Mouse (Mus musculus) adrenal gland, postnatal 14 days (tissue): ENCODE measurements at regions not wholly inside any gene's neighbourhood (a gene's known extent, or its start where the extent isn't known, plus 50 kb on each side); places are given as distances from the start of the nearest gene placed in this dataset.

Source experiments
- DNase-seq: peaks from one replicate; pipeline ENCODE4 v3.0.0; 2021; ENCODE audit warnings: mixed read lengths

DNA sequence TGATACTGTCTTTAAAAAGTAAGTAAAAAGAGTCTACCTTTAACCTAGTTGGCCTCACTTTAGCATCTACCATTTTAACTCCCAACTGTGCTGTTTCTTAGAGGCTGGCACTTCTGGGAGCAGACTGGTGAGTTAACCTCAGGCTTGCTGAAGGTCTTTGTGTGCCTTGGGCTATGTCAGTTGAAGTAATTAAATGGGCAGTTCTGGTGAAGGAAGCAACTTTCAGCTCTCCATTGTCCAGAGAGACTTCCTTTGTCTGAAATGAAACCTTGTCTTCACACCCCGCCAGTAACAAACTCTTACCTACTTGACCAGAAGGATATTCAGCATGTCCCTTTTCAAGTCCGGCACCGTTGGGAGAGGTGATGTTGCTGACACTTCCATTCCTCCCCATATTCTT, 55.5 kb downstream of the Zfp281 start:
- no peak for DNase-seq

DNA sequence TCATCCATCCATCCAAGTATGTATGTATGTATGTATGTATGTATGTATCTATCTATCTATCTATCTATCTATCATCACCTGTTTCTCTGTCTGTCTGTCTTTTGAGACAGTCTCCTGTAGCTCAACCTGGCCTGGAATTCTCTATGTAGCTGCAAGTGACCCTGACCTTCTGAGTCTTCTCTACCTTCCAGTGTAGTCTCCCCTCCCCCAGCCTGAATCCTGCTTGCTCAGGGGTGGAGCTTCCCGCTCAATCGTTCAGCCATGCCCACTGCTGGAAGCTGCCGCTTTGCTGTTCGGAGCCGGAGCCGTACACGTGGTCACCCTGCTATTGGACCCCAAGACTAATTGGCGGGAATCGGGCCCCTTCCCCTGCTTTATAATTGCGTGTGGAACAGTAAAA, 57.6 kb downstream of the Zfp281 start:
- DNase-seq, result peak; percentile 44

DNA sequence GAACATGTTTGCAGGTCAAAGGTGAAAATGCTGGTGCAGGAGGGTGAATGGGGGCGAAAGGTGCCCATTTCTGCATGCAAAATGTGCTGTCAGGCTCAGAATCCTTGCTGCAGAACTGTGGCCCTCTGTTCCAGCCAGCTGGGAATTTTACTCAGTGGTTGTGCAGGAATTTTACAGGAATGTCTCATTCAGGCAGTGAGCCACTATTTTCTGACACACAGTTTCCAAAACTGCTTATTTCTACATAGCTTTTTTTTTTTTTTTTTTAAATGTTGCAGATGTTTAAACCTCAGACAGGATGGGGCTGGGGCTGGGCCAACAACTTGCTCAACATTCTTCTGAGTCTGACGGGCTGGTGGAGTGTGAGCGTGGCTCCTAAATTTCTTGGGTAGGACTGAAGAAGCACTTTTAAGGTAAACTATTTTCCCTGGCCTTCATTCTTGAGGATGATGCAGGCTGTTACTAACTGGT, 58.4 kb downstream of the Zfp281 start:
- peak; percentile 84 for DNase-seq

DNA sequence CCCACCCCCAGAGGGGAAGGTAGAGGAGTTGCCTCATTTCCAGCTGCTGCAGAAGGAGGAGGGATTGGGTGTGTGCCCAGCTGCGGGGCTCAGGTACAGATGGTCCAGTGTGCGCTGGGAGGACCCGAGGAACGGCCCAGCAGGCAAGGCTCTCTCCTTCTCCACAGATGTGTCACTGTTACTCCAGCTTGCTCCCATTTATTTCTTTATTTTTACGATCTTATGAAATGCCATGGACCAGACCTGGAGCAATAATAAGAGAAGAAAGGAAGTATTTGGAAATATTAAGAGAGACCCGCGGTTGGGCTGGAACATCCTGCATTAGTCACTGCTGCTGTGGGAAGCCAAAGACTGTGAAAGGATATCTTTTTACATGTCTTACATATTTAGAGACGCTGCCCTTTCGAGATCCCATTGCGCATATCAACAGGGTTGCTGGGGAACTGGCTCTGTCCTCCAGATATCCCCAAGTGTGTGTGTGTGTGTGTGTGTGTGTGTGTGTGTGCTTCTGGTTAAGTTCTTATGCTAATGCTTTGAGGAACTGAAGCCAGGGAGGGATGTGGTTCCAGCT, 58.9 kb downstream of the Zfp281 start:
- DNase-seq, result no peak

DNA sequence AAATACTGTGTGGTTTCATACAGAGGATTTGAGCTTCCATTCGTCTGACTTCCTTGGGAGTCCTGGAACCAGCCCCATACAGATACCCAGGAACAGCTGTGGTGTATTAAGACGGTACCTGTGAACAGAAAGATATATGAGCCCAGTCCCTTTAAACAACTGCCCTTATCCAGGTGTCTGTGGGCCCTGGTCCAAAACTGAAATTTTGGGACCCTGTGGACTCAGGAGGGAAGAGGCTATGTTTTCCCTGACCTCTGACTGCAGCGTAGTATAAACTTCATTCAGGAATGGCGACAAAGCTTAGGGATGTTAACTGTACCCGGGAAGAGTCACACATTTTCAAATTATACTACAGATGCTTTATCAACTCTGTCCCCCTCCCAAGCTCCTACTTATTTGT, 59.8 kb downstream of the Zfp281 start:
- no peak for DNase-seq

DNA sequence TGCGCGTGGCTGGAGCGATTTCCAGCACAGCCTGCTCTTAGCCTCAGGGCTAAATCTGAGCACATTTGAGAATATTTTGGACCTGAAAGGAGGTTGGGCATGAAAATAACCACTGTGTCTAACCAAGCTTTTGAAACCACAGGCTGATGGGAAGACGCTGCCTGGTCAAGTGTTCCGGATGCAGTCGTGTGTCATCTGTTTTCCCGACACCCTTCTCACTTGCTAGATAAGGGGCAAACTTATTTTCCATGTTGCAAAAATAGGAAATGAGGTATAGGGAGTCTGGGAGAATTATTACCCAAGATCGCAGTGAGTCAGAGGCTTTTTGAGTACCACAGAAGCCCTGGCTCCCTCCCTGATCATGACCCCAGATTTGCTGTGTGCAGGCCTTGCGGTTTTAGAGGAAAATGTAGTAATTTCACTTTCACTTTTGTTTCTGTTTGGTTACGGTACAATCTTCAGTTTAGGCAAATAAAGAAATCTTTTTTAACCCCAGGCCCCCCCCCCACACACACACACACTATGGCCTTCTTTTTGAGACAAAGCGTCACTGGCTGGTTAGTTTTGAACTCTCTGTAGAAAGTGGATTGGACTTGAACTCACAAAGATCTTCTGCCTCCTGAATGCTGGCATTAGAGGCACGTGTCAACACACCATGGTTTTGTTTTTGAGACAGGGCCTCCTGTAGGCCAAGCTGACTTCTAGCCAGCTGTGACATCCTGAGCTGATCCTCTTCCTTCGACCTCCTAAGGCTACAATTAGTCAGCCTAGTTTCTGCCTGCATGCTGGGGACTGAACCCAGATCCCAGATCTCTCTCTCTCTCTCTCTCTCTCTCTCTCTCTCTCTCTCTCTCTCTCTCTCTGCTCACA, 60.7 kb downstream of the Zfp281 start:
- peak; percentile 67 for DNase-seq

DNA sequence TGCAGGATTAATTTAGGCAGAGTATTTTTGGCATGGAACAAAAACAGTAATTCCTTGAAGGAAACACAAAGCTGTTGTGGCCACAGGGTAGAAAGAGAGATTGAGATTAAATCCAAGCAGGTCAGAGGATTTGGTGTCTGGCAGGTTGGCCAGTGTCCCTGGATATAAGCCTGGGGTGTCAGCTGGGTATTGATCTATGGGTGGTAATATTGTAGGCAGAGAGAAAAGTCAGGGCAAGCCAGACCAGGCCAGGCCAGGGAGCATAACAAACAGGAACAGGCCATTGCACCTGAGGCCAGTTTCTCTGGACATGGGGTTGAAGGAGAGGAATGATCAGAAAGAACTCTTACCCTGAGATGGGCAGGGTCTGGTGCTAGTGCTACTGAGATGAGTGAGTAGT, 61.8 kb downstream of the Zfp281 start:
- DNase-seq, result no peak

DNA sequence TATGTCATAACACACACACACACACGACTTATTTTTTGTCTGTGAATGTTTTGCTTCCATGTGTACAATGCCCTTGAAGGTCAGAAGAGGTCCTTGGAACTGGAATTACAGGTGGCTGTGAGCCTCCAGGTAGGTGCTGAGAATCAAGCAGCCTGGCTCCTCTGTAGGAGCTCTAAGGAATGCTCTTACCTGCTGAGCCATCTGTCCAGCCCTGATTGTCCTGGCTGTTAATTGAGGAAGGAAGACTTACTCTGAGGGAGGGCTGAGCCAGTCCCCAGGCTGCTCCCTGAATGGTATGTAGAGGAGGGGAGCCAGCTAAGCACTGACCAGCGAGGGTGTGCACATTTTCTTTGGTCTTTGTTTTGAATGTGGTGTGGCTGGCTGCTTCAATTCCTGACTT, 65.4 kb downstream of the Zfp281 start:
- DNase-seq, result no peak

DNA sequence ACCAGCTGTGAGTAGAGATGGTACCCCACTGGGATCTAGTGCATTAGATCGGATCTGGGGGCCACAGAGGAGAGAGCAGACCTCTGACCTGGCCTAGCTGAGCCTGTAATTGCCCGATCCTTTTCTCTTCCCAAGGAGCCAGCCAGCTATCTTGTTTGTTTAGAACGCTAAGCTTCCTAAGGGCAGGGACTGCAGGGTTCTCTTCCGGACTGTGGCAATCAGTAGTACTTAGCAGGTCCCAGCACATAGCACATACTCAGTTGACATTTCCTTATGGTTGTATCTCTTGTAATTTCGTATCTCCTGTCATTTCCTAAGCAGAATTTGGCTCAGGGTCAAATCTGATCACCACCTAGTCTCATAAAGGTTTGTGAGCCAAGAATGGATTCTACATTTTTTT, 68.7 kb downstream of the Zfp281 start:
- no peak for DNase-seq

DNA sequence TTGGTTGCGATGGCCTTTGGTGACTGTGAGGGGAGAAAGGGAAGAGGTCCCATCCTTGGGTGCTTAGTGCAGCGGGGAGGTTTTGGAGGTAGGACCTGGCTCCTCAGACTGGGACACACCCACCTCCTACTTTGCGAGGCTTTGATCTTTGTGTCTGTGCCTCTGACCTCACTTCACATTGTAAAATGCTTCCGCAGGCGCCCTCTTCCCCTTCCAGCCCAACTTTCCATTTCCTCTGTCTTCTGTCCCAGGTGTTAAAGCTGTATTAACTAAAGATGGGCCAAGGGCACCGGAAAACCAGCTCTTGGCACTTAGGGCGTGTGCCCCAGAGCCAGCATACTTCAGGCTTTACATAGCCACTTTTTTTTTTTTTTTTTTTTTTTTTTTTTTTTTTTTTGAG, 70.3 kb downstream of the Zfp281 start:
- no peak for DNase-seq

DNA sequence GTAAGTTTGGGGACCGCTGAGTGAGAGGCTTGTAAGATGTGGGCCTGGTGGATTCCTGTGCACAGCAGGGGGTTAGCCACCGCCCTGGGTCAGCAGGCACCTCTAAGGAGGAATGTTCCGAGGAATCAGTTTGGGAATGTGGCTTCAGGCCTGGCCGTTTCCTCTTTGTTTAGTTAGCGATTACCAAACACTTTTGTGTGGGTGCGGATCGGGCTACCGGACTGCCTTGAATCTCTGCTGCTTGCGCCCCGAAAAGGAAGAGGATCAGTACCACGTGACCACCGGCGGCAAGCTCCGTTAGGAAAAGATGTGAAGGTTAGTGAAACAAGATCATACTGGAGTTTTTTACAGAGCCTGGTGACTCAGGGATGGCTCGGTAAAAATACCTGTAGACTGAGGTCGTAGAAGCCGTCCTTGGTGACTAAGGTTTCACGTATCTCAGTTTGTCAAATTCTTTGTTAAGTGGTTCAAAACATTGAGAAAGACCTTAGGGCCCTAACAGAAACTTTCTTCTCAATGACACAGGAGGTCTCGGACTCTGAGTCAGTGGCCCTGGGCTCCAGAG, 71.5 kb downstream of the Zfp281 start:
- peak; percentile 44 for DNase-seq

DNA sequence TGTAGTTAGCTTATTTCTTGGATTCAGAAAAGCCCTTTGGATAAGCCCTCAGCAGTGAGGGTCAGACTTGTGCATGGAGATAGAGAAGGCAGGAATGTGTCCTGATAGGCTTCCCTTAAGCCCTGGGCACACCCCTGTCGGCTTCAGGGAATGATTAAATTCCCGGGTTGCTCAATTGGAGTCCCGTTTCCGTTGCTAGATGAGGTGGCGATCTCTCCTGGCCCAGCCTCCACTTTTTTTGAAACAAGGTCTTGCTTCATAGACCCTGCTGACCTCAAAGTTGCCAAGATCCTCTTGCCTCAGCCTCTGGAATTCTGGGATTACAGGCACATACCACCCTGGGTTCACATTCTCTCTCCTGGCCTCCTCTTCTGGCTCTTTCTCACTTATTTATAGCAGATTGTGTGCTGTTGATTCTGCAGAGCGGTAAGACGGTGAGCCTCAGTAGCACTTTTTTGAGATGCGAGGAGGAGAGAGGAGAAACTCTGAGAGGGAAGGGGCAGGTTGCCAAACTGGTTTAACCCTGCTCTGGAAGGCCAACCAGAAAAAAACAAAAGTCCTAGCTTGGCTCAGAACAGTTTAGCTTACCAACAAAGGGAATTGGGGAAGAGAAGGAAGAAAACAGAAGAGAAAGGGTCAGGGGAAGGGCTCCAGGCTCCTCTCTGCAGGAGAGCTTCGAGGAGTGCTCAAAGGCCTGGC, 73.9 kb downstream of the Zfp281 start:
- DNase-seq, result peak; percentile 70

DNA sequence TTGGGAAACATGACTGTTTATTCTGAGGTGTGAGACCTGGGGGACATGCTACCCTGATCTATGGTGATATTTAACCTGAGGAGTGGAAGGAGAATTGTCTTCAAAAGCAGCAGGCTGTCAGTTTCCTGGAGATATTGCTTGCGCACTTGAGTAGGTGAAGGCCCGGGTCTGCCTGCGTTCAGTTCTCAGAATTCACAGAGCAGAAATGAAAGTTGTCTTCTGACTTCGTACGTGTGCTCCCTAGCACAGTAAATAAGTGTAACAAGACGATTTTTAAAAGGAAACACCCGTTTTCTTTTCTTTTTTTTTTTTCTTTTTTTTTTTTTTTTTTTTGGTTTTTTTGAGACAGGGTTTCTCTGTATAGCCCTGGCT, 74.4 kb downstream of the Zfp281 start:
- DNase-seq, result no peak

DNA sequence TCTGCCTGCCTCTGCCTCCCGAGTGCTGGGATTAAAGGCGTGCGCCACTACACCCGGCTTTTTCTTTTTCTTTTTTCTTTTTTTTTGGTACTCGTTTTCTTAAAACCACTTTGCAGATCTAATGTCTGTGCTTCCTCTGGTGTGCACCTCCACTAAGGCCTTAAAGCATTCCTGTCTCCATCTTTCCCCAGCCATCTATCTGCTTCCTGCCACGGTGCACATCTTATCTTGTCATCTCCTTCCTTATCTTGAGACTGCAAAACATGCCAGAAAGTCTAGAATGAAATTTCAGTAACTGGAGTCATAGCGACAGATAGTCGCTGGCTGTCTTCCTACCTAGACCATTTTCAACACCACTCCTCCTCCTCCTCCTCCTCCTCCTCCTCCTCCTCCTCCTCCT, 74.9 kb downstream of the Zfp281 start:
- DNase-seq, result no peak

DNA sequence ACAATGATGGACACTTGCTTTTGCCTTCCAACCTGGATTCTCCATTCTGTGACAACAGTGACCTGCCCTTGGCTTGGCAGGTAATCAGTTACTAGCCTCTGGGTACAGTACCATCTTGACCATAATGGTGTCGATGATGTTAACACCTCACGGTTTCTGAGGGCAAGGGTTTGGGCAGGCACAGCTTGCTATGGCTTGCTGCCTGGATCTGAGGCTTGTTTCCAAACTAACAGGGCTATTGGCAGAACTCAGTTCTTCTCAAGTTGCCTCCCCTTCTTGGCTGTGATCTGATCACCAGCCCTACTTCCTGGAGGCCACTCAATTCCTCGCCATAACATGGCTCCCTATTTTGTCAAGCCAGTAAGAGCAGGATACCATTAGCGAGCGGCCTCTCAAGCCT, 79.4 kb downstream of the Zfp281 start:
- DNase-seq, result peak; percentile 45

DNA sequence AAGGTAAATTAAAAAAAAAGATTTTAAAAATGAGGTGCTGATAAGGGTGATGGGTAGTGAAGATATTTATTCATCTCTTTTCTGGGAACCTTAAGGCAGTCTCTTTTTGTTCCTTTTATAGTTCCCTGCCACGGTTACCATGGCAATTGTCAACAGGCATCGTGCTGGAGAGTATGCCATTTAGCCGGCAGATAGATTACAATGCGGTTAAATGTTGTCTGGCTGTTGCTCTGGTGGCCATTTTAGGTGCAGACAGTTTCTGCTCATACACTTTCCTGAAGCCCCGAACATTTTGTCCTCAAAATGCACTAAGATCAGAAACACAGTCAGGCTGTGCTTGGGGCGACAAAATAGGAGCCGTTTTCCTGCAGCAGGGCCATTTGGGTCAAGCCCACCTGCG, 81.8 kb downstream of the Zfp281 start:
- DNase-seq, result no peak

DNA sequence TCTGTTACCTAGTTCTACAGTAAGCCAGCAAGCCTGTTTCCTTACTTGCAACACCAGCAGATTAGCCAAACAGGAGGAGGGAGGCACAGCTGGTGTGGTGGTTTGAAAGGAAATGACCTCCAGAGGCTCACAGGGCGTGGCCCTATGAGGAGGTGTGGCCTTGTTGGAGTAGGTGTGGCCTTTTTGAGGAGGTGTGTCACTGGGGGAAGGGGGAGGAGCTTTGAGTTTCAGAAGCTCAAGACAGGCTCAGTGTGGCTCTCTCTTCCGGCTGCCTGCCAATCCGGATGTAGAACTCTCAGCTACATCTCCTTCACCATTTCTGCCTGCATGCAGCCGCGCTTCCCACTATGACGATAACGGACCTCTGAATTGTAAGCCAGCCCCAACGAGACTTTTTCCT, 82.7 kb downstream of the Zfp281 start:
- peak; percentile 42 for DNase-seq

DNA sequence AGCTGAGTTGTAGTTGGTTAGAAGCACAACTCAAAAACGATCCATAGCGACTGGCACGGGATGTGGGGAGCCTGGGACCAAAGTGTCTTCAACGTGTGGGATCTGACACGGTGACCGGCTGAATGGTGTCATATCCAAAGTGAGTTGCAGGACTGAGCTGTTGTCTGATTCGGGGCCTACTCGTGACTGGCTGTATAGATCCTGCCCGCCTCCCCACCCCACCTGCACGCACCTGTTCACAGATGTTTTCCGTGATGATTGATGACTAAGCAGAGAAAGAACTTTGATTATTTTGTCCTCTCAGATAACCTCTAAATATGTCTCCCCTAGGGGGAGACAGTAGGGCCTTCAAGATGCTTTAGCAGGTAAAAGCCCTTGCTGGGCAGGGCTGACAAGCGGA, 83.2 kb downstream of the Zfp281 start:
- no peak for DNase-seq

DNA sequence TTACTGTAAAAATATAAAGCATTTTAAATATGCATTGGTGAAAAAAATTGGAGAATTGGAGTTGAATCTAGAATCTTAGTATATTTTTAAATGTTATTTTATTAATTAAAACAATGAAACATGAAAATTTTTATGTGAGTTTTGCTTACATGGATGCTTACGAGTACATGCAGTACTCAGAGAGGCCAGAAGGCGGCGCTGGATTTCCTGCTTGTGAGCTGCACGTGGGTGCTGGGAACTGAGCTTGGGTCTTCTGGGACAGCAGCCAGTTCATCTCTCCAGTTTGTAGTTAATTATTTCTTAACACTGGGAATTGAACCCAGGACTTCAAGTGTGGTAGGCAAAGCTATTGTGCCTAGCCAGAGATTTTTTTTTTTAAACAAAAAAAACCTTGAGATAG, 85.5 kb downstream of the Zfp281 start:
- no peak for DNase-seq

DNA sequence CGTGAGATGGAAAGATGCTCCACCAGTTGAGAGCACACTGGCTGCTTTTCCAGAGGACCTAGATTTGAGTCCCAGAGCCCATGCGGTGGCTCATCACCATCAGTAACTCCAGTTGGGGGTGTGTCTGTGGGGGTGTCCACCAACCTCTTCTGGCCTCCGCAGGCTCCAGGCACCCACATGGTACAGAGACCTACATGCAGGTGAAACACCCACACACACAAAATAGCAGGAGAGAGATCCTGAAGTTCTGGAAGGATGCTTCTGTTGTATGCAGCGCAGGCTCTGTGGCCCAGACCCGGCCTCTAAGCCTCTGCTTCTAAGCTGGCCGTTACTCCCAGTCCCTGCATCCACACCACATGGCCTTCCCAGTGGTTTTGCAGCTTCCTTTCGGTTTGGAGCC, 86.5 kb downstream of the Zfp281 start:
- DNase-seq, result no peak

DNA sequence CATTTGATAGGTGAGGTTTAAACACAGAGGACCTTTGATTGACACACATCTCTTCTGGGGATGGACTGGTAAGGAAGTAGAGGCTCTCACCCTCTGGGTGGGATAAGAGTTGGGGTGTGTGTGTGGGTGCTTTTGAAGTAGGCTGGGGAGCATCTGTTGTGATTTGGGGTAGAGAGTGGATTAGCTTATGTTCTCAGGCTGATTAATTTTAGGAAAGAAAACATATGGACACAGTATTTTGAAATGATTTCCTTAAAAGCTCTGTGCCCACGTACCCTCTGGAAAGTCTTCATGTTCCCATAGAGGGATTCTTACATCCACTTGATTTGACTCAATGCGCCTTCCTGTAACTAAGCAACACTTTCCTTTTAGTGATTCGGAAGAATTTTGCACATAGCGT, 89.4 kb downstream of the Zfp281 start:
- DNase-seq, result no peak

DNA sequence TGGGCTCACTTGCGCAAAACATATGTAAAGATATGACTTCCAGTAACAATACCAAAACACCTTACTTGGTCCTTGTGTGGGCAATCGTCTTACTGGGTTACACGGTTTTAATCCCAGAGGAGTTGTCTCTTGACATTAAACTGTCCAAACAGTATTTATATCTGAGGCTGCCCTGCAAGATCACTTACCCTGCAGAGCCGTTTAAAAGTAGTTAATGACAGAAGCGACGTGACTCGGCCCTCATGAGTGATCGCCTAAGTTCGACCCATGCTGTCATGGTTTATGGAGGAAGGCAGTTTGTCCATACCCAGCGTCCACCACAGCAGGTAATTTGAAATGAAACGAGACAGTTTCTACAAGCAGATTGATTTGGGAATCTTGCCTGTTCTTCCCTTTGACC, 90.3 kb downstream of the Zfp281 start:
- no peak for DNase-seq

DNA sequence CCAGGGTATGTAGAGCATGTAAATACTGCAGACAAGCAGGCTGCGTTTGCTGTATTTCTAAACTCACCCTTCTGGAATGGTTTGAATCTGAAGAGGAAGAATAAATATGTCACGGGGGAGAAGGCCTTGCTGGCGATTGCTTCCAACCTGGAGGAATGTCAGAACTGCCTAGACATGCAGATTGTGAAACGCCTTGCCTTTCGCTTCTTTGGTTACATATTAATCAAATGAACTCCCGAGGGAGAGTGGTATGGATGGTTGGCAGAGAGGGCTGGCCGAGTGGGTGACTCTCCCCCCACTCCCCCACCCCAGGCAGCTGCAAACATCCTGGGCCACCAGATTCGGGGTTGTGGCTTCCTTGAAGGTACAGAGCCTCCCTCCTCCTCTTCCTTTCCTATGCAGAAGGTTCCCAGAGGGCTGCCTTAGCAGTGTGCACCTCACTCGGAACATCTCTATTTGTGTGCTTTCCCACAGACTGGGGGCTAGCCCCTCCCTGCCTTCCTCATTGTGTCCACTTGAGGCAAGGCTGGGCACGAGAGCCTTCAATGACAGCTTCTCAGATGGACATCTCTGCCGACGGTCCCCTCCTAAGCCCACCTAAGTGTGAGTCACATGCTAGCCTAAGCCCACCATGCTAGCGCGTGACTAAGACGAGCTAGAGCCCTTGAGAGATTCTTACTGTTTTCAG, 93.3 kb downstream of the Zfp281 start:
- DNase-seq, result peak; percentile 21
